Mouse (Mus musculus): ENCODE measurements at regions not wholly inside any gene's neighbourhood (a gene's known extent, or its start where the extent isn't known, plus 50 kb on each side); places are given as distances from the start of the nearest gene placed in this dataset.

- ATAC-seq (ENCODE audit: low read depth), result no peak
- no peaks in the 10 kb centered on the region for H3K27me3 ChIP-seq (ENCODE audit: control insufficient read depth, insufficient read depth, low read depth, low read length)
- H3K9ac ChIP-seq (ENCODE audit: low read length), result no peak overlapping the region
- no peaks in the 10 kb centered on the region for H3K36me3 ChIP-seq (ENCODE audit: control insufficient read depth, insufficient read depth, low read length)
- H3K9me3 ChIP-seq (ENCODE audit: control insufficient read depth, low read length), result no peaks in the 10 kb centered on the region
- H3K27ac ChIP-seq (ENCODE audit: low read length), result no peak overlapping the region
- H3K4me2 ChIP-seq (ENCODE audit: low read depth, low read length), result no peak overlapping the region
- 56% methylated on average over 6 of the region's 6 CpGs for WGBS
- H3K4me1 ChIP-seq (replicated peaks; ENCODE audit: control insufficient read depth, insufficient read depth, low read length), result no peaks in the 10 kb centered on the region
- H3K4me3 ChIP-seq (ENCODE audit: low read length), result no peak overlapping the region
Measured at GRCm38 (mm10) chr2:147247981-147248514, 54.0 kb upstream of the Nkx2-2 start.

DNA sequence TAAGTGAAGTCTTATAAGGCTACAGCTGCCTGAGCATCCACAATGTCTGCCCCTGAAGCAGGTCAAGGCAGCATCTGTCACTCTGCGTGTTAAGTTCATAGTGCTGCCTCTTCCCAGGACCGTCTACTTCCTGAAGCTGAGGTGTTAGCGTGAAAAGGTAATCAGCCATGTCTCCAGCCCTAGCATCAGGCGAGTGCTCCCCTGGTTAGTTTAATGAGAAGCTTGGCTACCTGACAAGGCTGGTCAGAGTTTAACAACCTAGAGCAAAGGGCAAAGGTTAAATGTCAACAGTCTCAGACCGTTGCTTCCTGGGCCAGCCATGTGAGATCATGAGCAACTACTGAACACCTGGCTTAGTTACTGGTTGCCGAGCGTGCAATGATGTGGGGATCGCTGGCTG lies 53.2 kb upstream of the Nkx2-2 start:
- Histone ChIP-seq H3K36me3 (ENCODE audit: control insufficient read depth, insufficient read depth, low read length) (no peaks in the 10 kb centered on the region), H3K9ac (ENCODE audit: low read length) (no peak overlapping the region), H3K9me3 (ENCODE audit: control insufficient read depth, low read length) (no peaks in the 10 kb centered on the region), H3K27ac (ENCODE audit: low read length) (no peak overlapping the region), H3K4me2 (ENCODE audit: low read depth, low read length) (no peak overlapping the region), H3K4me1 (replicated peaks; ENCODE audit: control insufficient read depth, insufficient read depth, low read length) (no peaks in the 10 kb centered on the region), H3K27me3 (ENCODE audit: control insufficient read depth, insufficient read depth, low read depth, low read length) (no peaks in the 10 kb centered on the region), H3K4me3 (ENCODE audit: low read length) (no peak overlapping the region)
- ATAC-seq (ENCODE audit: low read depth), result no peak
- 60% methylated on average over 8 of the region's 8 CpGs for WGBS

DNA sequence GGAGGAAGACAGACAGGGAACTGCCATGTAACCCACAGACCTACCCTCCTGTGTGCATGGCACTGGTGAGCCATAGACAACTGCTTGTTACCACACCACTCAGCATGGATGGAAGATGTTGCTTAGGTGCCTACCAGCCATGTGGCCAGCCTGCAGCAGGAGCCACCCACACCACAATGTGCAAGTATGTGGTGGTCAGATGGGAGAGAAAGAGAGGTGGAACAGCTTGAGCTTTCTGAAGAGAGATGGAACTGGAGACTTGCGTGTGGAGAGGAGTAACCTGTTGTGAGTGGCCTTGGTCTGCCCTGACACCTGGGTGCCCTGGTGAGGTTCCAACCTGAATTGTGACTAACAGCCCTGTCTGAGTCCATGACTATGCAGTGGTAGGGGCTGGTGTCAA lies 50.4 kb upstream of the Nkx2-2 start:
- 71% methylated on average over 1 of the region's 1 CpGs for WGBS
- no peak for ATAC-seq (ENCODE audit: low read depth)
- no peak overlapping the region for H3K27ac ChIP-seq (ENCODE audit: low read length)
- H3K9me3 ChIP-seq (ENCODE audit: control insufficient read depth, low read length), result no peaks in the 10 kb centered on the region
- no peaks in the 10 kb centered on the region for H3K4me1 ChIP-seq (replicated peaks; ENCODE audit: control insufficient read depth, insufficient read depth, low read length)
- no peak overlapping the region for H3K4me2 ChIP-seq (ENCODE audit: low read depth, low read length)
- no peaks in the 10 kb centered on the region for H3K36me3 ChIP-seq (ENCODE audit: control insufficient read depth, insufficient read depth, low read length)
- H3K4me3 ChIP-seq (ENCODE audit: low read length), result no peak overlapping the region
- H3K9ac ChIP-seq (ENCODE audit: low read length), result no peak overlapping the region
- H3K27me3 ChIP-seq (ENCODE audit: control insufficient read depth, insufficient read depth, low read depth, low read length), result no peaks in the 10 kb centered on the region

All from lung, embryonic 16.5 days (tissue).